ENCODE assay signal across 8 mouse cellular contexts in genomic region chr9:40456191-40456590, GRCm38 (mm10).
DNase-seq lines count a peak whose midpoint lies in the region; ATAC-seq and TF ChIP-seq lines count a peak whose summit lies in the region.

No protein-coding gene starts in this region.

- TF ChIP-seq POLR2A in cortical plate, adult 2 months (IDR thresholded peaks at IDR 0.05; ENCODE audit: extremely low read depth, insufficient read depth, low read length), result peak; percentile 29; the same call in 1 of the 2 replicates

- ATAC-seq in heart, embryonic 16.5 days (replicated peaks; ENCODE audit: extremely low read depth, insufficient read depth, low FRiP score), result peak; percentile 72
- peak; percentile 76 for ATAC-seq in midbrain, embryonic 14.5 days (ENCODE audit: low FRiP score, low TSS enrichment)
- no peak for ATAC-seq in granulocyte monocyte progenitor cell, adult 5-6 weeks (replicated peaks; ENCODE audit: poor library complexity, severe bottlenecking)

- H3K4me1 ChIP-seq in cortical plate, adult 2 months (ENCODE audit: control insufficient read depth, insufficient read depth, low read length), result no peaks in the 10 kb centered on the region; the same call in none of the 2 replicates
- H3K4me1 ChIP-seq in heart, embryonic 16.5 days (ENCODE audit: control insufficient read depth, insufficient read depth, low read length), result peaks cover 21% of the 10 kb centered on the region
- peaks cover 12% of the 10 kb centered on the region for H3K4me1 ChIP-seq in midbrain, embryonic 14.5 days (ENCODE audit: control insufficient read depth, insufficient read depth, low read length)

- H3K27me3 ChIP-seq in heart, embryonic 16.5 days (ENCODE audit: control insufficient read depth, insufficient read depth, low read length), result no peaks in the 10 kb centered on the region
- H3K27me3 ChIP-seq in midbrain, embryonic 14.5 days (ENCODE audit: control insufficient read depth, insufficient read depth, low read length), result peaks cover 17% of the 10 kb centered on the region; the same call in 1 of the 2 replicates

- TF ChIP-seq CTCF in cortical plate, adult 2 months (IDR thresholded peaks at IDR 0.05; ENCODE audit: extremely low read depth, insufficient read depth, low read length), result no peak

- peak; percentile 44 for DNase-seq in right cerebral cortex, adult 18-20 months
- no peak for DNase-seq in right cerebral cortex, postnatal 14 days
- DNase-seq in liver, result peak; percentile 21
- peak; percentile 77 for DNase-seq in midbrain, embryonic 14.5 days
- no peak for DNase-seq in gastrocnemius, postnatal 4 days (ENCODE audit: low spot score in 2 of 2)

- H3K36me3 ChIP-seq in heart, embryonic 16.5 days (ENCODE audit: control insufficient read depth, insufficient read depth), result no peaks in the 10 kb centered on the region
- H3K36me3 ChIP-seq in midbrain, embryonic 14.5 days (ENCODE audit: control insufficient read depth, insufficient read depth, low read length), result no peaks in the 10 kb centered on the region

- peak overlapping the region; percentile 87 for H3K9ac ChIP-seq in heart, embryonic 16.5 days (ENCODE audit: low read length)
- peak overlapping the region; percentile 60 for H3K9ac ChIP-seq in midbrain, embryonic 14.5 days (replicated peaks; ENCODE audit: low read length)

- H3K9me3 ChIP-seq in heart, embryonic 16.5 days (replicated peaks; ENCODE audit: control insufficient read depth, low read length), result no peaks in the 10 kb centered on the region
- H3K9me3 ChIP-seq in midbrain, embryonic 14.5 days (ENCODE audit: control insufficient read depth, low read length), result no peaks in the 10 kb centered on the region

- H3K4me2 ChIP-seq in heart, embryonic 16.5 days (ENCODE audit: low read depth, low read length), result peak overlapping the region; percentile 92
- H3K4me2 ChIP-seq in midbrain, embryonic 14.5 days (ENCODE audit: low read length), result peak overlapping the region; percentile 96

- peak overlapping the region; percentile 43 for H3K4me3 ChIP-seq in cortical plate, adult 2 months (ENCODE audit: insufficient read depth, low read length)
- H3K4me3 ChIP-seq in heart, embryonic 16.5 days (ENCODE audit: low read length), result peak overlapping the region; percentile 80
- peak overlapping the region; percentile 52 for H3K4me3 ChIP-seq in midbrain, embryonic 14.5 days (replicated peaks; ENCODE audit: low read depth, low read length)

- 2% methylated on average over 7 of the region's 7 CpGs for WGBS in heart, embryonic 16.5 days
- WGBS in midbrain, embryonic 14.5 days, result under 1% methylated on average over 7 of the region's 7 CpGs

- H3K27ac ChIP-seq in cortical plate, adult 2 months (ENCODE audit: insufficient read depth, low read length), result no peak overlapping the region
- peak overlapping the region; percentile 87 for H3K27ac ChIP-seq in heart, embryonic 16.5 days (ENCODE audit: low read length)
- no peak overlapping the region for H3K27ac ChIP-seq in midbrain, embryonic 14.5 days (replicated peaks; ENCODE audit: low read depth, low read length)

Comparison
In these comparisons a context has a peak if more than half of its experiments do, and no peak if none do; other contexts are left out.
1. DNase-seq: peak in right cerebral cortex, adult 18-20 months (single experiment), liver (single experiment) and midbrain, embryonic 14.5 days (single experiment); none in right cerebral cortex, postnatal 14 days (single experiment) and gastrocnemius, postnatal 4 days (0 of 2).
2. Peak in every context shown above with its lines, with median percentiles within 50 percentile points of each other: H3K4me3 ChIP-seq.